Comparison of ENCODE assay signal across 28 mouse cellular contexts in genomic region chr8:75042974-75043373, GRCm38 (mm10). TPM values are rescaled to one million over a fixed set of nuclear protein-coding genes. Genes with fewer than 3 reads are reported as not detected.
DNase-seq lines count a peak whose midpoint lies in the region; ATAC-seq and TF ChIP-seq lines count a peak whose summit lies in the region.
"Had no signal": no experiment of that assay in that cellular context is flagged by ENCODE, and none has a peak within 500 bp of the region (broad histone marks: within the 10 kb centered on the region; RNA-seq: fewer than 3 reads in every experiment).

No protein-coding gene starts in this region.

- no peaks in the 10 kb centered on the region for H3K9me3 ChIP-seq in liver, embryonic 16.5 days (replicated peaks; ENCODE audit: control insufficient read depth, low read length)
- no peaks in the 10 kb centered on the region for H3K9me3 ChIP-seq in limb, embryonic 10.5 days (replicated peaks)
- H3K9me3 ChIP-seq: embryonic facial prominence, embryonic 13.5 days; forebrain, embryonic 10.5 days; forebrain, embryonic 15.5 days; limb, embryonic 13.5 days; liver, embryonic 15.5 days; stomach, embryonic 15.5 days had no signal

- no peak overlapping the region for H3K9ac ChIP-seq in heart, adult 2 months (ENCODE audit: low read depth, low read length)
- no peak overlapping the region for H3K9ac ChIP-seq in liver, embryonic 16.5 days (ENCODE audit: low read depth, low read length)
- H3K9ac ChIP-seq: embryonic facial prominence, embryonic 13.5 days; forebrain, embryonic 15.5 days; hindbrain, embryonic 14.5 days; limb, embryonic 13.5 days; liver, embryonic 15.5 days; stomach, embryonic 15.5 days had no signal

- intact Hi-C loops in heart, adult 2 months (cut with DNase I): no loop called here

- no peak overlapping the region; the same call in 1 of the 2 replicates for H3K27ac ChIP-seq in heart, adult 2 months
- no peak overlapping the region for H3K27ac ChIP-seq in liver, embryonic 16.5 days (ENCODE audit: low read length)
- H3K27ac ChIP-seq in limb, embryonic 10.5 days: no peak overlapping the region
- H3K27ac ChIP-seq: embryonic facial prominence, embryonic 13.5 days; forebrain, embryonic 10.5 days; forebrain, embryonic 15.5 days; hindbrain, embryonic 14.5 days; layer of hippocampus, adult 2 months; left cerebral cortex, adult 2 months; limb, embryonic 13.5 days; liver, embryonic 15.5 days; stomach, embryonic 15.5 days had no signal

- peak; percentile 83 for DNase-seq in heart, adult 11 months
- DNase-seq in heart, adult 2 months: no peak
- DNase-seq in 416B (ENCODE audit: low read depth): peak; percentile 73
- no peak for DNase-seq in limb, embryonic 10.5 days (ENCODE audit: low spot score)
- DNase-seq in urinary bladder, postnatal 14 days (ENCODE audit: low spot score): no peak
- DNase-seq: adrenal gland, postnatal 10 days; cerebellum, adult 9-10 months; heart, postnatal 4 days; kidney, adult 18-20 months; lung, postnatal 4 days; retina, postnatal 1 day; right cerebral cortex, postnatal 14 days; thymus, postnatal 14 days had no signal

- no peak overlapping the region for H3K4me2 ChIP-seq in liver, embryonic 16.5 days (ENCODE audit: low read depth, low read length)
- H3K4me2 ChIP-seq: embryonic facial prominence, embryonic 13.5 days; forebrain, embryonic 15.5 days; heart, embryonic 11.5 days; hindbrain, embryonic 14.5 days; limb, embryonic 13.5 days; liver, embryonic 15.5 days; midbrain, embryonic 11.5 days; stomach, embryonic 15.5 days had no signal

- 95% methylated on average over 1 of the region's 1 CpGs for WGBS in heart, adult 2 months
- WGBS in liver, embryonic 16.5 days (ENCODE audit: insufficient replicate concordance): 81% methylated on average over 1 of the region's 1 CpGs
- WGBS in limb, embryonic 10.5 days: 88% methylated on average over 1 of the region's 1 CpGs

- no peak for TF ChIP-seq EP300 in heart, adult 2 months (IDR thresholded peaks at IDR 0.05; ENCODE audit: insufficient read depth, low read depth, low read length)

- H3K4me3 ChIP-seq in heart, adult 2 months: no peak overlapping the region
- no peak overlapping the region for H3K4me3 ChIP-seq in liver, embryonic 16.5 days (ENCODE audit: low read depth, low read length)
- H3K4me3 ChIP-seq in limb, embryonic 10.5 days: no peak overlapping the region
- H3K4me3 ChIP-seq: embryonic facial prominence, embryonic 13.5 days; forebrain, embryonic 10.5 days; forebrain, embryonic 15.5 days; layer of hippocampus, adult 2 months; left cerebral cortex, adult 2 months; limb, embryonic 13.5 days; liver, embryonic 15.5 days; stomach, embryonic 15.5 days had no signal

- peaks cover 26% of the 10 kb centered on the region for H3K4me1 ChIP-seq in heart, adult 2 months (ENCODE audit: control insufficient read depth, insufficient read depth, low read length)
- peaks cover 6% of the 10 kb centered on the region for H3K4me1 ChIP-seq in liver, embryonic 16.5 days (ENCODE audit: control insufficient read depth, low read depth, low read length)
- H3K4me1 ChIP-seq in limb, embryonic 10.5 days: peaks cover 5% of the 10 kb centered on the region; the same call in 1 of the 2 replicates
- H3K4me1 ChIP-seq: forebrain, embryonic 15.5 days had no signal

- no peak for TF ChIP-seq CTCF in heart, adult 2 months (IDR thresholded peaks at IDR 0.05)

- H3K27me3 ChIP-seq in heart, adult 2 months (ENCODE audit: control insufficient read depth, insufficient read depth, low read length): no peaks in the 10 kb centered on the region
- no peaks in the 10 kb centered on the region for H3K27me3 ChIP-seq in liver, embryonic 16.5 days (ENCODE audit: control insufficient read depth, insufficient read depth, low read depth, low read length)
- H3K27me3 ChIP-seq in limb, embryonic 10.5 days (ENCODE audit: low read depth, poor library complexity, severe bottlenecking): no peaks in the 10 kb centered on the region
- H3K27me3 ChIP-seq: embryonic facial prominence, embryonic 13.5 days; forebrain, embryonic 15.5 days; limb, embryonic 13.5 days; liver, embryonic 15.5 days; stomach, embryonic 15.5 days had no signal

- 0 out of 2 replicates have a peak, but pooled peaks have one; percentile 2 for ATAC-seq in liver, embryonic 16.5 days (ENCODE audit: low read depth)
- peak; percentile 35 for ATAC-seq in megakaryocyte progenitor cell, adult 5-6 weeks (replicated peaks; ENCODE audit: poor library complexity)
- ATAC-seq in activated CD4-positive, CD25-positive, alpha-beta regulatory T cell, adult 4 months: no peak
- ATAC-seq: CD4-positive, CD25-positive, alpha-beta regulatory T cell, adult 4 months; forebrain, embryonic 15.5 days had no signal

- H3K79me2 ChIP-seq in heart, adult 2 months (replicated peaks; ENCODE audit: control insufficient read depth, insufficient read depth, low read length): peaks cover 2% of the 10 kb centered on the region

- no peak for TF ChIP-seq POLR2A in heart, adult 2 months (IDR thresholded peaks at IDR 0.05; ENCODE audit: insufficient read depth, low read depth, low read length)

- peaks cover 3% of the 10 kb centered on the region; the same call in 1 of the 2 replicates for H3K36me3 ChIP-seq in heart, adult 2 months (ENCODE audit: control insufficient read depth, insufficient read depth, low read length)
- H3K36me3 ChIP-seq in liver, embryonic 16.5 days (ENCODE audit: control insufficient read depth, insufficient read depth): no peaks in the 10 kb centered on the region
- no peaks in the 10 kb centered on the region for H3K36me3 ChIP-seq in limb, embryonic 10.5 days
- H3K36me3 ChIP-seq: embryonic facial prominence, embryonic 13.5 days; forebrain, embryonic 10.5 days; forebrain, embryonic 15.5 days; liver, embryonic 15.5 days; stomach, embryonic 15.5 days had no signal

RNA-seq across cellular contexts. Expression of gene Tom1, which starts 9.5 kb away (rescaled TPM):
- 10 to 100 TPM; 67.6 to 74.3 TPM for total RNA-seq in heart, adult 2 months (2021)
- polyA plus RNA-seq in heart, adult 2 months (2012; rRNA removed): 146 and 164 TPM in 2 replicates
- 14.0 and 14.4 TPM in 2 replicates for polyA plus RNA-seq in liver, embryonic 16.5 days (2015; fragmentation: Nextera tagmentation; extraction: Ambion mirVana)
- 29.6 and 48.4 TPM in 2 replicates for total RNA-seq in megakaryocyte progenitor cell, adult 5-6 weeks (2015)
- 26.4 and 34.4 TPM in 2 replicates for total RNA-seq in megakaryocyte progenitor cell, adult 5-6 weeks (2017)
- polyA plus RNA-seq in limb, embryonic 10.5 days (2016; fragmentation: Nextera tagmentation; extraction: Ambion mirVana): 33.5 and 36.5 TPM in 2 replicates
- polyA plus RNA-seq in activated CD4-positive, CD25-positive, alpha-beta regulatory T cell, adult 4 months (2017; shearing (Covaris generic)): 10 to 100 TPM; 14.3 to 14.7 TPM

RNA-seq across cellular contexts. Expression of gene Hmgxb4, which starts 49.8 kb away (rescaled TPM):
- total RNA-seq in heart, adult 2 months (2021): 10 to 100 TPM; 11.1 to 13.3 TPM
- 10.6 and 15.3 TPM in 2 replicates for polyA plus RNA-seq in heart, adult 2 months (2012; rRNA removed)
- polyA plus RNA-seq in liver, embryonic 16.5 days (2015; fragmentation: Nextera tagmentation; extraction: Ambion mirVana): 7.9 and 8.7 TPM in 2 replicates
- total RNA-seq in megakaryocyte progenitor cell, adult 5-6 weeks (2015): 33.8 and 42.0 TPM in 2 replicates
- 70.8 and 74.8 TPM in 2 replicates for total RNA-seq in megakaryocyte progenitor cell, adult 5-6 weeks (2017)
- 46.6 and 48.2 TPM in 2 replicates for polyA plus RNA-seq in limb, embryonic 10.5 days (2016; fragmentation: Nextera tagmentation; extraction: Ambion mirVana)
- 10 to 100 TPM; 32.9 to 42.2 TPM for polyA plus RNA-seq in activated CD4-positive, CD25-positive, alpha-beta regulatory T cell, adult 4 months (2017; shearing (Covaris generic))

RNA-seq across cellular contexts. Expression of gene Hmox1, which starts 50.4 kb away (rescaled TPM):
- 1 to 10 TPM; 7.7 to 9.0 TPM for total RNA-seq in heart, adult 2 months (2021)
- 10.1 and 11.9 TPM in 2 replicates for polyA plus RNA-seq in heart, adult 2 months (2012; rRNA removed)
- 158 and 159 TPM in 2 replicates for polyA plus RNA-seq in liver, embryonic 16.5 days (2015; fragmentation: Nextera tagmentation; extraction: Ambion mirVana)
- total RNA-seq in megakaryocyte progenitor cell, adult 5-6 weeks (2015): 0.94 and 2.5 TPM in 2 replicates
- 2.5 and 3.9 TPM in 2 replicates for total RNA-seq in megakaryocyte progenitor cell, adult 5-6 weeks (2017)
- polyA plus RNA-seq in limb, embryonic 10.5 days (2016; fragmentation: Nextera tagmentation; extraction: Ambion mirVana): 18.5 and 22.9 TPM in 2 replicates
- 1 to 10 TPM; 2.4 to 5.2 TPM for polyA plus RNA-seq in activated CD4-positive, CD25-positive, alpha-beta regulatory T cell, adult 4 months (2017; shearing (Covaris generic))

Comparison
In these comparisons a context has a peak if more than half of its experiments do, and no peak if none do; other contexts are left out.
1. DNase-seq: peak in heart, adult 11 months (single experiment) and 416B (single experiment); none in heart, adult 2 months (0 of 2), limb, embryonic 10.5 days (single experiment) and urinary bladder, postnatal 14 days (single experiment).